In genomic region chr3:133082736-133083135, GRCm38 (mm10) we compare ENCODE assay signal across 27 mouse cellular contexts.
"Had no signal": no experiment of that assay in that cellular context is flagged by ENCODE, and none has a peak within 500 bp of the region (broad histone marks: within the 10 kb centered on the region; RNA-seq: fewer than 3 reads in every experiment).

No protein-coding gene starts in this region.

- H3K9ac ChIP-seq: limb, embryonic 12.5 days; limb, embryonic 13.5 days; limb, embryonic 15.5 days; liver, embryonic 12.5 days; liver, embryonic 13.5 days; liver, embryonic 14.5 days; liver, embryonic 15.5 days; liver, postnatal 0 days; lung, embryonic 14.5 days; lung, embryonic 15.5 days; midbrain, embryonic 12.5 days; midbrain, embryonic 15.5 days; neural tube, embryonic 12.5 days had no signal

- H3K9me3 ChIP-seq: limb, embryonic 10.5 days; limb, embryonic 12.5 days; limb, embryonic 13.5 days; limb, embryonic 15.5 days; liver, embryonic 12.5 days; liver, embryonic 13.5 days; liver, embryonic 15.5 days; lung, embryonic 15.5 days; megakaryocyte, embryonic 14.5 days; midbrain, embryonic 10.5 days; midbrain, embryonic 12.5 days; midbrain, embryonic 15.5 days; neural tube, embryonic 12.5 days had no signal

- H3K4me3 ChIP-seq: left cerebral cortex, adult 2 months; limb, embryonic 10.5 days; limb, embryonic 12.5 days; limb, embryonic 13.5 days; limb, embryonic 15.5 days; liver, embryonic 12.5 days; liver, embryonic 13.5 days; liver, embryonic 15.5 days; lung, embryonic 15.5 days; megakaryocyte, embryonic 14.5 days; midbrain, embryonic 10.5 days; midbrain, embryonic 12.5 days; midbrain, embryonic 15.5 days; myocyte; neural tube, embryonic 12.5 days had no signal

- H3K27me3 ChIP-seq: limb, embryonic 12.5 days; limb, embryonic 13.5 days; limb, embryonic 15.5 days; liver, embryonic 12.5 days; liver, embryonic 13.5 days; liver, embryonic 15.5 days; lung, embryonic 15.5 days; megakaryocyte, embryonic 14.5 days; midbrain, embryonic 12.5 days; midbrain, embryonic 15.5 days; neural tube, embryonic 12.5 days had no signal

- H3K4me2 ChIP-seq: limb, embryonic 12.5 days; limb, embryonic 13.5 days; limb, embryonic 15.5 days; liver, embryonic 11.5 days; liver, embryonic 12.5 days; liver, embryonic 13.5 days; liver, embryonic 15.5 days; lung, embryonic 14.5 days; lung, embryonic 15.5 days; midbrain, embryonic 12.5 days; midbrain, embryonic 15.5 days; neural tube, embryonic 12.5 days had no signal

- H3K4me1 ChIP-seq: limb, embryonic 10.5 days; limb, embryonic 12.5 days; limb, embryonic 13.5 days; limb, embryonic 15.5 days; liver, embryonic 12.5 days; liver, embryonic 13.5 days; liver, embryonic 15.5 days; lung, embryonic 15.5 days; midbrain, embryonic 10.5 days; midbrain, embryonic 12.5 days; midbrain, embryonic 15.5 days; neural tube, embryonic 12.5 days had no signal

- DNase-seq: left cerebral cortex, postnatal 4 days; liver; liver, embryonic 13.5 days; liver, postnatal 0 days; lung, adult 2 months; lung, embryonic 14.5 days; lung, postnatal 14 days; lung, postnatal 4 days; midbrain, embryonic 14.5 days had no signal

- ATAC-seq: liver, embryonic 12.5 days; liver, postnatal 0 days; midbrain, embryonic 15.5 days; midbrain, embryonic 16.5 days had no signal

- H3K27ac ChIP-seq: left cerebral cortex, adult 2 months; limb, embryonic 10.5 days; limb, embryonic 12.5 days; limb, embryonic 13.5 days; limb, embryonic 15.5 days; liver, embryonic 12.5 days; liver, embryonic 13.5 days; liver, embryonic 14.5 days; liver, embryonic 15.5 days; lung, embryonic 15.5 days; macrophage; midbrain, embryonic 10.5 days; midbrain, embryonic 12.5 days; midbrain, embryonic 15.5 days; neural tube, embryonic 12.5 days had no signal
